Mouse (Mus musculus) liver, adult (tissue): ENCODE measurements around the gene Casp6.

Experiments
- GATA4 ChIP-seq: IDR thresholded peaks from 2 replicates; pipeline ENCODE4 v1.6.1; 2014; ENCODE audit warnings: mild to moderate bottlenecking, low read length; ENCODE audit not compliant: insufficient replicate concordance

The Casp6 gene

GRCm38 (mm10) chr3:129903369-129903768, 2.1 kb downstream of the Casp6 start:
- TF ChIP-seq GATA4: no peak

GRCm38 (mm10) chr3:129903866-129904265, 2.6 kb downstream of the Casp6 start:
- TF ChIP-seq GATA4: no peak

- TF ChIP-seq GATA4: no peak
Observed at GRCm38 (mm10) chr3:129904381-129905132, 3.3 kb downstream of the Casp6 start.

GRCm38 (mm10) chr3:129912025-129912424, 10.8 kb downstream of the Casp6 start:
- no peak for TF ChIP-seq GATA4

- TF ChIP-seq GATA4: no peak
Observed at GRCm38 (mm10) chr3:129913241-129913640, 12.0 kb downstream of the Casp6 start.

GRCm38 (mm10) chr3:129917424-129917823, 16.2 kb downstream of the Casp6 start:
- TF ChIP-seq GATA4: no peak

GRCm38 (mm10) chr3:129918434-129918833, 17.2 kb downstream of the Casp6 start:
- no peak for TF ChIP-seq GATA4

GRCm38 (mm10) chr3:129923581-129923980, 22.4 kb downstream of the Casp6 start:
- no peak for TF ChIP-seq GATA4

- TF ChIP-seq GATA4: no peak
Observed at GRCm38 (mm10) chr3:129925861-129926260, 24.6 kb downstream of the Casp6 start.

- TF ChIP-seq GATA4: no peak
Observed at GRCm38 (mm10) chr3:129930213-129930778, 29.1 kb downstream of the Casp6 start.

GRCm38 (mm10) chr3:129932443-129932842, 31.2 kb downstream of the Casp6 start:
- TF ChIP-seq GATA4: no peak

- no peak for TF ChIP-seq GATA4
Observed at GRCm38 (mm10) chr3:129936561-129936960, 35.3 kb downstream of the Casp6 start.

- TF ChIP-seq GATA4: no peak
Observed at GRCm38 (mm10) chr3:129937848-129938247, 36.6 kb downstream of the Casp6 start.

GRCm38 (mm10) chr3:129939058-129939457, 37.8 kb downstream of the Casp6 start:
- TF ChIP-seq GATA4: no peak

- no peak for TF ChIP-seq GATA4
Observed at GRCm38 (mm10) chr3:129940780-129941179, 39.6 kb downstream of the Casp6 start.

GRCm38 (mm10) chr3:129941291-129941690, 40.1 kb downstream of the Casp6 start:
- no peak for TF ChIP-seq GATA4

GRCm38 (mm10) chr3:129943813-129944212, 42.6 kb downstream of the Casp6 start:
- TF ChIP-seq GATA4: no peak

GRCm38 (mm10) chr3:129946217-129946914, 45.1 kb downstream of the Casp6 start:
- no peak for TF ChIP-seq GATA4
